Mouse (Mus musculus) testis, adult 2 months (tissue): ENCODE measurements around the gene Arhgdia. TPM values are rescaled to one million over a fixed set of nuclear protein-coding genes. Genes with fewer than 3 reads are reported as not detected.

ENCODE experiments used
- H3K27ac ChIP-seq: fragments of 200-500 bp; 2 replicates; pipeline ENCODE4 v1.5.1; 2012; ENCODE audit warnings: low read depth, low read length; ENCODE audit not compliant: control insufficient read depth, insufficient read depth
- H3K27me3 ChIP-seq: fragments of 200-500 bp; 2 replicates; pipeline ENCODE4 v1.6.1; 2012; ENCODE audit warnings: mild to moderate bottlenecking, low read length, moderate library complexity; ENCODE audit not compliant: control insufficient read depth, insufficient read depth
- H3K36me3 ChIP-seq: fragments of 200-500 bp; 2 replicates; pipeline ENCODE4 v1.6.1; 2012; ENCODE audit warnings: mild to moderate bottlenecking, low read length; ENCODE audit not compliant: control insufficient read depth, insufficient read depth
- H3K4me1 ChIP-seq: fragments of 200-500 bp; 2 replicates; pipeline ENCODE4 v1.6.1; 2012; ENCODE audit warnings: low read length; ENCODE audit not compliant: control insufficient read depth, insufficient read depth
- H3K4me3 ChIP-seq: fragments of 200-500 bp; 2 replicates; pipeline ENCODE4 v1.5.1; 2012; ENCODE audit warnings: low read depth, mild to moderate bottlenecking, low read length, moderate library complexity, mixed read lengths; ENCODE audit not compliant: control insufficient read depth
- CTCF ChIP-seq: fragments of 200-500 bp; IDR thresholded peaks from 2 replicates; pipeline ENCODE4 v1.5.1; 2012; ENCODE audit warnings: low read depth, mild to moderate bottlenecking, inconsistent platforms, low read length, moderate library complexity; ENCODE audit not compliant: control insufficient read depth, insufficient read depth, insufficient replicate concordance
- POLR2A ChIP-seq: fragments of 200-500 bp; IDR thresholded peaks from 2 replicates; pipeline ENCODE4 v1.6.1; 2012; ENCODE audit warnings: low read depth, mild to moderate bottlenecking, inconsistent platforms, low read length, moderate library complexity; ENCODE audit not compliant: control insufficient read depth
- polyA plus RNA-seq: library from polyadenylated mRNA; depleted of rRNA; stranded (reverse); fragments of >200 nt; gene quantifications from 2 replicates; pipeline ENCODE4 v1.2.3, GENCODE M21; 2012; rRNA removed

Gene Arhgdia
- 94.7 and 101 TPM in 2 replicates for polyA plus RNA-seq

DNA sequence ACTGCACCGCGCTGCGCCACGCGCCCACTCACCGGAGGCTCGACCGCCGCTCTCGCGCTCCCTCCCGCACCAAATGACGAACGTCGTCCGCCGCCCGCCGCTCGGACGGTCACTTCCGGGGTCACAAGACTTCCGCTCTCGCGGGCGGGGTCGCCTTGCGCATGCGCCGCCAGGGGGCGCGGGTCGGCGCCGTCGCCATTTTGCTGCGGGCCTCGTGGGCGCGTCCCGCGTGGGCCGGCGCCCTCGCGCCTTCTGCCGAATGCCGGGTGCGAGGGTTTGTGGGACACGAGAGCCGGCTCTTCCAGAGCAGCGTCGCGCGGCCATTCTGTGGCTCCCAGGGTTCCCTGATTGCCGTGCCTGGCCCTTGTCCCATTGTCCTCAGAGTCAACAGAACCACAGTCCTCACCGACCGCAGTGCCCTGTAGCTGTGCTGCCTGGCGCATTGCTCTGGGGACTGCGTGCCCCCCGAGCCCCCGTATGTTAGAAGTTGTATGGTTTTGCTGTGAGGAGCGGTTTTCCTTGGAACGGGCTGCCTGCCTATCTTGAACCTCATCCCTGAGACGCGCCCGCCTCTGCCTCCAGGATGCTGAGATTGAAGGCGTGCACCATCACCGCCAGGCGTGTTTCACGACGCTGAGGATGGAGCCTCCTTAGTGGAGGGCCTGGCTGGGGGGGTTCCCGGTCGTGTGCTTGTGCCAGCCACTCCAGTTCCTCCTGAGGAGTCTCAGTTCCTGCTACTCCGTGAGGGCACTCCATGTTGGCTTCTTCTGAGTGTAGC is at the start of gene Arhgdia:
Gene Arhgdia (minus strand): TSS at position 135 of the 778 bp plus-strand sequence.
- Histone ChIP-seq H3K27ac (peak within 1 kb of the TSS; percentile 94), H3K36me3 (peaks cover 3% of the 10 kb centered on the region; the same call in 1 of the 2 replicates), H3K4me3 (peak within 1 kb of the TSS; percentile 90), H3K27me3 (no peaks in the 10 kb centered on the region), H3K4me1 (peaks cover 18% of the 10 kb centered on the region)
- TF ChIP-seq POLR2A, result peak; percentile 77
- TF ChIP-seq CTCF, result 0 out of 2 replicates have a peak, but pooled peaks have one; percentile 5

DNA sequence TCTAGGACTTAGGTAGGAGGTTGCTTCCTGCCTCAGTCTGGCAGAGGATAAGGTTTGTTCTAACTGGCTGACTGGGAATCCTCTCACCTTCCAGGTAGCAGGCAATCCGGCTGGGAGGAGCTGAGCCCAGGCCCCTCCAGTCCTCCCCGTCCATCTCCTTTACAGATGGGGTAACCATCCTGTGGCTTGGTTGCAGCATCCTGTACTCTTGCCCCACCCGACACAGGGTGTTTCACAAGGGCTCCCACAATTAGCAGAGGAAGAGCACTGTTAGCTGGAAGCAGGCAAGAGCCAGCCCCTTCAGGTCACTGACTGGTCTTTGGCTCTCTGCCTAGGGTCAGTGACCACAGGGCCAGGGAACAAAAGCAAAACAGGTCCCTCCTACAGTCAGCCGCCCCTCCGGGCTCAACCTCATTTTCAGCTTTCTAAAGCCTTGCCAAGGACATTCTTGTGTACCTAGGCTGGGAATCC is 49.0 kb upstream of the Arhgdia start:
- no peaks in the 10 kb centered on the region for H3K27me3 ChIP-seq
- TF ChIP-seq POLR2A (no peak), CTCF (no peak)
- H3K27ac ChIP-seq, result peak overlapping the region; percentile 39; the same call in 1 of the 2 replicates
- no peaks in the 10 kb centered on the region for H3K36me3 ChIP-seq
- no peak overlapping the region for H3K4me3 ChIP-seq
- peaks cover 20% of the 10 kb centered on the region for H3K4me1 ChIP-seq

DNA sequence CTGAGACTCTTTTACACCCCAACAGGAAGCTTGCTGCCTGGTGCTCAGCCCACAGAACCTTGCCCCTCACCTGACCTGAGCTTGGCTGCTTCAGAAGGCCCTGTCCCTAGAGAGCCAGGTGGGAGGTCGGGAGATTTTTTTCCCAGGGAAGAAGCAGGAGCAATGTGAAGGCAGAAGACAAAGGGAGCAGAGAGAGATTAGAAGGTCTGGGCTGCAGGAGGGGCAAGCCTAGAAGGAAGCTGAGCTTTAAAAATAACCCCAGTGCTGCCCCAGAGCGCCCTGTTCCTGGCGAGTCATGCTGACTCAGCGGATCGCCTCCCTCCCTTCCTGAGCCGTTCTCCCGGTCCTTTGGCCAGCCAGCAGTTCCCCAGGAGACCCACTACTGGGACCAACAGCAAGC is 48.5 kb upstream of the Arhgdia start:
- peaks cover 24% of the 10 kb centered on the region for H3K4me1 ChIP-seq
- H3K4me3 ChIP-seq, result no peak overlapping the region
- no peaks in the 10 kb centered on the region for H3K36me3 ChIP-seq
- peak overlapping the region; percentile 62 for H3K27ac ChIP-seq
- no peaks in the 10 kb centered on the region for H3K27me3 ChIP-seq
- TF ChIP-seq POLR2A (no peak), CTCF (no peak)

DNA sequence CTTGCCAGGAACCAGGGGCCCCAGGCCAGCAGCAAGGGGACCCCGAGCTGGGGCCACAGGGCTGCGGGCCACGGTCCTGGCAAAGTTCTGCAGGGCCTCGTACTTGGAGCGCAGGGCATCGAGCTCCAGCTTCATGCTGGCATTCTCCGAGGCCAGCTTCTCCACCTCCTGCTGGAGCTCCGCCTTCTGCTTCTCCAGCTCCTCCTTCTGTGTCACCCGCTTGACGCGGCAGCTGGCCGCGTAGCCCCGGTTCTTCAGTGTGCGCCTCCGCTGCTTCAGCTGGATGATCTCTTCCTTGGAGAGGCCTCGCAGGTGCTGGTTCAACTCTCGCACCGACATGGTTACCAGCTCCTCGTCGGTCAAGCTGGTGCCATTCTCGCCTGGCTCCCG is 47.9 kb upstream of the Arhgdia start:
- H3K27ac ChIP-seq, result peak overlapping the region; percentile 62
- no peaks in the 10 kb centered on the region for H3K36me3 ChIP-seq
- H3K27me3 ChIP-seq, result no peaks in the 10 kb centered on the region
- TF ChIP-seq POLR2A (no peak), CTCF (no peak)
- H3K4me3 ChIP-seq, result no peak overlapping the region
- H3K4me1 ChIP-seq, result peaks cover 23% of the 10 kb centered on the region

DNA sequence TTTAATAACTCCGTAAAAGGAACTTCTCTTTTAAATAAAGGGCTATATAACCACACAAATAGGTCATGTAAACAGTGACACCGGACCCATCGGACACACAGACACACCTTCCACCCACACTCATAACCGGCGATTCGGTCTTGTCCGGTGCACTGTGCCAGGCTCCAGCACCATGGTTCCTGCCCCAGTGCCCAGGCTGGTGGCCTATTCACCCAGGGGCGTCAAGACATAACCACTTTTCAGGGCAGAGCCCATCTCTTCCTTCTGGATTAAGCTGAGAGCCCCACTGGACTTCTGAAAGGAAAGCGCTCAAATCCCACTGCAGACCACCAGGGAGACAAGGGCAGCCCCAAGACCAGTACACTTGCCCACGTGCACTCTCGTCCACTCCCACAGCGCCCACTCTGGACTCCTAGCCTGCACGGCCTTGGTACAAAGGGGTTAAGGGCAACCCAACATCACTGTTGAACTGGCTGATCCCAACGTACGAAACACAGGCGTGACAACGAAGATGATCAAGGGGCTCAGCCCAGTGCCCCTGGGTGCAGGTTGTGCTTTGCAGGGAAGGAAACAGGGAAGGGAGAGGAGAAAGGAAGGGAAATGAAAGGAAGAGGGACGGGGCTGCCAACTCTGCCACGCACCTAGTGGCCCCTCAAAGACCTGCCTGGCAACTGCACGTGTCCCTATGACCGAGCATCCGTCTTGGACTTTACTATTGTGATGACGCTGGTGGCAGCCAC is 47.3 kb upstream of the Arhgdia start:
- Histone ChIP-seq H3K4me3 (no peak overlapping the region), H3K27me3 (no peaks in the 10 kb centered on the region), H3K27ac (no peak overlapping the region), H3K36me3 (no peaks in the 10 kb centered on the region), H3K4me1 (peaks cover 17% of the 10 kb centered on the region)
- TF ChIP-seq POLR2A (no peak), CTCF (no peak)

DNA sequence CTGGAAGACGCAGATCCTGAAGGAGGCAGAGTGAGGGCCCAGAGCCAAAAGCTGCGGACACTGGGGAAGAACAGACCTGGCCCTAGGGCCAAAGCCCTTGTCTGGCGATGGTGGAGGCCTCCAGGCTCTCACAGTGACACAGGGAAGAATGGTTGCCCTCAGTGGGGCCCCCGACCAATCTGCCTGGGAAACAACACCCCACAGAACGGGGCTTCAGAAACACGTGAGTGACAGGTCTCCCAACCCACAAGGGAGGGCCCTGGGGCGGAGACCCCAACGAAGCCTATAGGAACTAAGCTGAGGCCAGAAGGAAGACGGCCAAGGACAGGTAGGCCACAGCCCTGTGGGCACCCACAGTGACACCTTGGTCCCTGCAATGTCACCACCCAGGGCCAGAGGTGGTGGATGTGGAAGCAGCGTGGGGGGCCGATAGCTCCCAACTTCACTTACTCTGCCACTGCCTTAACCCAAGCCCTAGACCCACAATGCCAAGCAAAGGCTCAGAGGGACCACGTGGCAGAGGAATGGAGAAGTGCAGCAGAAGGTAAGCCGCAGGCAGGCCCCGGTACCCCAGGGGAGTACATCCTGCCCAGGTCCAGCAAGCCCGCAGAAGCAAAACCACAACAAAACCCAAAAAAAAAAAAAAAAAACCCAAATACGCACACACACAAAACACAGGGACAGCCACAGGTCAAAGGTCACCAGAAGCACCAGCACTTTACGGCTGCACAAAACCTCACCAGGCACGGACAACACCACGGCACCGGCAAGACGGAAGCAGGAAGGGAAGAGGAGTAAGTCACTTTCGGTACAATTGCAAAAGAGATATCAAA is 46.3 kb upstream of the Arhgdia start:
- Histone ChIP-seq H3K36me3 (no peaks in the 10 kb centered on the region), H3K4me3 (no peak overlapping the region), H3K27me3 (no peaks in the 10 kb centered on the region)

More for the DNA sequence above, 46.3 kb upstream of the Arhgdia start:
- no peak for TF ChIP-seq CTCF
- no peak for TF ChIP-seq POLR2A
- H3K4me1 ChIP-seq, result peaks cover 15% of the 10 kb centered on the region
- no peak overlapping the region for H3K27ac ChIP-seq
